ENCODE assay signal across 11 mouse cellular contexts in the genomic region with DNA sequence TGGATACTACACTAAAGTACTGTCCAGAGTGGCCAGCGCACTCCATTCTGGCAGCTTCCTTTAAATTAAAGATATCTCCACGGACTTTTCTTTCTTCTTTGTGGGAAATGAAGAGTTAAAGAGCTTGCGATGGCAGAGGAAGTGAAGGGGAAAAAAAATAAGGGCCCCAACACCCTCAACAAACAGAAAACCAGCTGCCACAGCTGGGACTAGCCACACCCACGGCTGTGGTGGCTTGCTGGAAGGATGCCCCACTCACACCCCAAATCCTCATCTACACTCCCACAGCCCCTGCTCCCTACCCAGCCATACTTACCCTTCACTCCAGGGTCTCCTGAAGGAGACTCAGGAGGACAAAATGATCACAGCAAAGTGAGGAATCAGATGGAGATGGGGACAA. TPM values are rescaled to one million over a fixed set of nuclear protein-coding genes. Genes with fewer than 3 reads are reported as not detected.
DNase-seq lines count a peak whose midpoint lies in the region; ATAC-seq lines count a peak whose summit lies in the region.
"Had no signal": no experiment of that assay in that cellular context is flagged by ENCODE, and none has a peak within 500 bp of the region (broad histone marks: within the 10 kb centered on the region; RNA-seq: fewer than 3 reads in every experiment).

No protein-coding gene starts in this region.

- H3K4me2 ChIP-seq in forebrain, embryonic 14.5 days (ENCODE audit: low read length): no peak overlapping the region
- H3K4me2 ChIP-seq: kidney, embryonic 15.5 days; limb, embryonic 15.5 days; midbrain, embryonic 11.5 days had no signal

- no peaks in the 10 kb centered on the region for H3K4me1 ChIP-seq in forebrain, embryonic 14.5 days (ENCODE audit: control insufficient read depth, insufficient read depth, low read length)

- no peaks in the 10 kb centered on the region for H3K36me3 ChIP-seq in forebrain, embryonic 14.5 days (ENCODE audit: control insufficient read depth, insufficient read depth, low read length)
- H3K36me3 ChIP-seq: kidney, embryonic 15.5 days; limb, embryonic 15.5 days had no signal

- no peak overlapping the region for H3K9ac ChIP-seq in forebrain, embryonic 14.5 days (ENCODE audit: low read length)
- H3K9ac ChIP-seq: kidney, embryonic 15.5 days; limb, embryonic 15.5 days had no signal

- H3K27me3 ChIP-seq in forebrain, embryonic 14.5 days (replicated peaks; ENCODE audit: control insufficient read depth, insufficient read depth, low read length): no peaks in the 10 kb centered on the region
- H3K27me3 ChIP-seq: kidney, embryonic 15.5 days; limb, embryonic 15.5 days had no signal

- 59% methylated on average over 4 of the region's 4 CpGs for WGBS in forebrain, embryonic 14.5 days

- ATAC-seq in megakaryocyte, adult 5-6 weeks (ENCODE audit: poor library complexity, severe bottlenecking): peak; percentile 57
- no peak for ATAC-seq in forebrain, embryonic 14.5 days

- H3K27ac ChIP-seq in forebrain, embryonic 14.5 days (ENCODE audit: low read depth, low read length): no peak overlapping the region
- H3K27ac ChIP-seq: kidney, embryonic 15.5 days; limb, embryonic 15.5 days had no signal

- peak; percentile 28 to 40 for DNase-seq in lung, adult 18-20 months
- no peak for DNase-seq in lung, postnatal 25 days (ENCODE audit: low spot score)
- DNase-seq in T-cell, adult 2 months (ENCODE audit: low spot score): peak; percentile 59
- peak; percentile 69 to 80 for DNase-seq in thymus, postnatal 10 days (ENCODE audit: low spot score in 2 of 2)
- no peak for DNase-seq in layer of hippocampus, adult 11-12 months (ENCODE audit: low spot score)
- DNase-seq in cerebellum, adult 18-20 months: no peak
- no peak for DNase-seq in forebrain, embryonic 14.5 days (ENCODE audit: low spot score)

- no peaks in the 10 kb centered on the region for H3K9me3 ChIP-seq in forebrain, embryonic 14.5 days (replicated peaks; ENCODE audit: control insufficient read depth, low read length)
- H3K9me3 ChIP-seq: kidney, embryonic 15.5 days; limb, embryonic 15.5 days had no signal

- H3K4me3 ChIP-seq in forebrain, embryonic 14.5 days (ENCODE audit: low read depth, low read length): no peak overlapping the region
- H3K4me3 ChIP-seq: kidney, embryonic 15.5 days; limb, embryonic 15.5 days had no signal

RNA-seq across cellular contexts. Expression of a gene that starts 7.9 kb away (rescaled TPM):
- total RNA-seq in megakaryocyte, adult 5-6 weeks (2015): 74.9 and 77.7 TPM in 2 replicates
- total RNA-seq in megakaryocyte, adult 5-6 weeks (2017): 85.5 and 90.4 TPM in 2 replicates
- 315 and 338 TPM in 2 replicates for polyA plus RNA-seq in forebrain, embryonic 14.5 days (2014; fragmentation: Nextera tagmentation; extraction: Ambion mirVana)

Comparison
In these comparisons a context has a peak if more than half of its experiments do, and no peak if none do; other contexts are left out.
1. DNase-seq: peak in lung, adult 18-20 months (2 of 2), T-cell, adult 2 months (single experiment) and thymus, postnatal 10 days (2 of 2); none in lung, postnatal 25 days (single experiment), layer of hippocampus, adult 11-12 months (single experiment), cerebellum, adult 18-20 months (0 of 2) and forebrain, embryonic 14.5 days (single experiment).